Mouse (Mus musculus) ES-Bruce4 (cell line): ENCODE data around the gene C1qtnf4.

ENCODE experiments used
- CTCF ChIP-seq: IDR thresholded peaks from one replicate; pipeline ENCODE4 v1.8.1; 2011; ENCODE audit warnings: low read depth, low read length
- POLR2A ChIP-seq: IDR thresholded peaks from one replicate; pipeline ENCODE4 v1.8.1; 2011; ENCODE audit warnings: low read length; ENCODE audit not compliant: insufficient read depth

DNA sequence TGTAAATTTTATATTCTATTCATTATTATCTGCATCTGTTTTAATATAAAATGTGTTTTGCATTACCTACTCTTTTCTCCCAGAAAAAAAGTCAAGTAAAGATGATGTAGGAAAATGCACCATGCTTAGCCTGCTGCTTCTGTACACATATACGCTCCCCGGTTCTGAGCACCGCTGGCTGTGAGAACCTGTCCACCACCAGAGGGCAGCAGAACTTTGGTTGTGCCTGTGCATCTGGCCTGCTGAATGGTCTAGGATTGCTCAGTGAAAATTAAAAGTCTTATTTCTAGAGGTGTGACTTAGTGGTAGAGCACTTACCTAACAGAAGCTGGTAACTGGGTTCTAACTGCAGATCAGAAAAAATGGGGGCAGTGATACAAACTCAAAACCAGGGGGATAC is 19.1 kb upstream of the C1qtnf4 start:
- TF ChIP-seq CTCF (peak; percentile 96), POLR2A (no peak)
